Mouse (Mus musculus) small intestine, adult 2 months (tissue): ENCODE measurements around the gene Dab2ip.

Experiments
- CTCF ChIP-seq: fragments of 200-500 bp; IDR thresholded peaks from 2 replicates; pipeline ENCODE4 v1.5.1; 2012; ENCODE audit warnings: low read depth, mild to moderate bottlenecking, control low read depth, inconsistent platforms, low read length, moderate library complexity, mixed read lengths; ENCODE audit not compliant: insufficient replicate concordance, insufficient read length; ENCODE audit errors: extremely low read depth
- POLR2A ChIP-seq: fragments of 200-500 bp; IDR thresholded peaks from 2 replicates; pipeline ENCODE4 v1.6.1; 2012; ENCODE audit warnings: low read depth, mild to moderate bottlenecking, control low read depth, inconsistent platforms, low read length, moderate library complexity

- TF ChIP-seq CTCF (no peak), POLR2A (no peak)
Measured at GRCm38 (mm10) chr2:35615977-35616376, 57.9 kb downstream of the Dab2ip start.
